In genomic region chr3:25963568-25963967, GRCm38 (mm10) we compare ENCODE assay signal across 24 mouse cellular contexts.
"Had no signal": no experiment of that assay in that cellular context is flagged by ENCODE, and none has a peak within 500 bp of the region (broad histone marks: within the 10 kb centered on the region; RNA-seq: fewer than 3 reads in every experiment).

No protein-coding gene starts in this region.

- H3K9ac ChIP-seq: limb, embryonic 13.5 days; liver, embryonic 12.5 days; liver, embryonic 15.5 days; lung, embryonic 15.5 days; midbrain, embryonic 13.5 days; stomach, embryonic 15.5 days had no signal

- DNase-seq: kidney, adult 18-20 months; kidney, adult 9 months; kidney, postnatal 14 days; kidney, postnatal 4 days; layer of hippocampus, adult 9-11 months; liver; lung, adult 18-20 months; lung, postnatal 10 days; lung, postnatal 36 days; right cerebral cortex, postnatal 25 days; spleen, adult 18-20 months; thymus, postnatal 25 days had no signal

- H3K4me1 ChIP-seq: limb, embryonic 10.5 days; limb, embryonic 13.5 days; liver, embryonic 12.5 days; liver, embryonic 15.5 days; lung, embryonic 15.5 days; megakaryocyte, embryonic 14.5 days; midbrain, embryonic 10.5 days; midbrain, embryonic 13.5 days; stomach, embryonic 15.5 days had no signal

- ATAC-seq: liver, embryonic 12.5 days; midbrain, embryonic 13.5 days; midbrain, embryonic 16.5 days had no signal

- H3K36me3 ChIP-seq: limb, embryonic 10.5 days; limb, embryonic 13.5 days; liver, embryonic 12.5 days; liver, embryonic 15.5 days; lung, embryonic 15.5 days; midbrain, embryonic 10.5 days; midbrain, embryonic 13.5 days; stomach, embryonic 15.5 days had no signal

- H3K4me2 ChIP-seq: limb, embryonic 13.5 days; liver, embryonic 12.5 days; liver, embryonic 15.5 days; lung, embryonic 15.5 days; midbrain, embryonic 13.5 days; stomach, embryonic 15.5 days had no signal

- H3K9me3 ChIP-seq: limb, embryonic 10.5 days; limb, embryonic 13.5 days; liver, embryonic 12.5 days; liver, embryonic 15.5 days; lung, embryonic 15.5 days; midbrain, embryonic 10.5 days; midbrain, embryonic 13.5 days; stomach, embryonic 15.5 days had no signal

- H3K27ac ChIP-seq: layer of hippocampus, adult 2 months; limb, embryonic 10.5 days; limb, embryonic 13.5 days; liver, embryonic 12.5 days; liver, embryonic 15.5 days; lung, embryonic 15.5 days; midbrain, embryonic 10.5 days; midbrain, embryonic 13.5 days; stomach, embryonic 15.5 days had no signal

- H3K27me3 ChIP-seq: limb, embryonic 13.5 days; liver, embryonic 12.5 days; liver, embryonic 15.5 days; lung, embryonic 15.5 days; megakaryocyte, embryonic 14.5 days; midbrain, embryonic 13.5 days; stomach, embryonic 15.5 days had no signal

- H3K4me3 ChIP-seq: layer of hippocampus, adult 2 months; limb, embryonic 10.5 days; limb, embryonic 13.5 days; liver, embryonic 12.5 days; liver, embryonic 15.5 days; lung, embryonic 15.5 days; megakaryocyte, embryonic 14.5 days; midbrain, embryonic 10.5 days; midbrain, embryonic 13.5 days; myocyte; stomach, embryonic 15.5 days had no signal
